Mouse (Mus musculus) forebrain, embryonic 15.5 days (tissue): ENCODE results near the gene Hand1. TPM values are rescaled to one million over a fixed set of nuclear protein-coding genes. Genes with fewer than 3 reads are reported as not detected.

ENCODE experiments used
- ATAC-seq: fragments of 200-750 bp; cut with Nextera tagmentation; replicated peaks from 2 replicates; pipeline ENCODE4 v1.8.0; 2017; ENCODE audit warnings: mild to moderate bottlenecking, moderate TSS enrichment, moderate library complexity
- H3K27ac ChIP-seq: fragments of 300-500 bp; sonication (generic); replicated peaks from 2 replicates; pipeline ENCODE4 v1.5.1; 2015; ENCODE audit warnings: mild to moderate bottlenecking, inconsistent platforms
- H3K27me3 ChIP-seq: fragments of 300-500 bp; sonication (generic); 2 replicates; pipeline ENCODE4 v1.6.1; 2015; ENCODE audit warnings: inconsistent platforms
- H3K36me3 ChIP-seq: fragments of 300-500 bp; sonication (generic); 2 replicates; pipeline ENCODE4 v1.6.1; 2015; ENCODE audit warnings: mild to moderate bottlenecking, inconsistent platforms
- H3K4me1 ChIP-seq: fragments of 300-500 bp; sonication (generic); 2 replicates; pipeline ENCODE4 v1.6.1; 2015; ENCODE audit warnings: inconsistent platforms
- H3K4me2 ChIP-seq: fragments of 300-500 bp; sonication (generic); replicated peaks from 2 replicates; pipeline ENCODE4 v1.6.1; 2015; ENCODE audit warnings: mild to moderate bottlenecking, inconsistent platforms
- H3K4me3 ChIP-seq: fragments of 300-500 bp; sonication (generic); 2 replicates; pipeline ENCODE4 v1.5.1; 2015; ENCODE audit warnings: mild to moderate bottlenecking, inconsistent platforms
- H3K9ac ChIP-seq: fragments of 300-500 bp; sonication (generic); replicated peaks from 2 replicates; pipeline ENCODE4 v1.6.1; 2015; ENCODE audit warnings: mild to moderate bottlenecking, inconsistent platforms
- H3K9me3 ChIP-seq: fragments of 300-500 bp; sonication (generic); 2 replicates; pipeline ENCODE4 v1.6.1; 2016; ENCODE audit warnings: inconsistent platforms
- WGBS: fragments of 180-500 bp; shearing (Covaris S2); methylation state at CpG from one replicate; pipeline ENCODE4 v1.1.7; 2015; ENCODE audit warnings: mixed read lengths; 5-methylcytosine and 5-hydroxymethylcytosine counted together
- polyA plus RNA-seq: library from polyadenylated mRNA; unstranded; fragments of >200 nt; fragmentation: Nextera tagmentation; extraction: Ambion mirVana; gene quantifications from 2 replicates; pipeline ENCODE4 v1.2.1, GENCODE M21; 2015

The Hand1 gene
- not detected in 2 replicates for polyA plus RNA-seq

DNA sequence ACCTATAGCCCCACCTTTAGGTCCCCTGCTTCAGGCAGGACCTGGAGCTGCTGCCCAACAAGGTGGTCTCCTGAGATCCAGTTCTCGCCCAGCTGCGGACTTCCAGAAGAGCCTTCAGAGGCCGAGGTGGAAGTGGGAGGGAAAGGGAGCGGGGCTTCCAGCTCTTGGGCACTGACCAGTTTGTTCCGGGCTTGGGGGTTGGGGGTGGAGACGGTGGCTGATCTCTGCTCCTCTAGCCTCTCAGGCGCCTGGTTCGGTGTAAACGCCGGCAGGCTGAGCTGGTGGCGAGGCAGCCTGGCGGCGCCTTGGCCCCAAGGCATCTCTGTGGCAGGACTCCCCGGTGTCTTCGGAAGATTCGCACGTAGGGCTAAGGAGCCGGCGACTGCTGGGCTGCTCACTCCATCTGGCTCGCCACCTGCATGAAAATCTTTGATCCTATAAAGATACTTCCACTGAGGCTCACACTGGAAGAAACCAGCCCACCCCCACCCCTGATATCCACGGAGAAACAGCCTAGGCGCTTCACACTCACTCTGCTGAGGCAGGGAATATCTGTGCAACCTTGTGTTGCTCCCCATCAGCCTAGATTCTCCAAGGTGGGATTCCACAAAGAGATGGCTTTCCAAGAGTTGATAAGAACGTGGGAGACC lies at the start of gene Hand1:
Gene Hand1 (minus strand): TSS at position 267 of the 650 bp plus-strand sequence.
- Histone ChIP-seq H3K36me3 (no peaks in the 10 kb centered on the region), H3K9ac (no peak within 1 kb of the TSS), H3K27ac (no peak within 1 kb of the TSS), H3K9me3 (no peaks in the 10 kb centered on the region), H3K4me2 (no peak within 1 kb of the TSS), H3K4me1 (peaks cover 16% of the 10 kb centered on the region), H3K27me3 (peaks cover 89% of the 10 kb centered on the region), H3K4me3 (no peak within 1 kb of the TSS)
- no peak for ATAC-seq
- WGBS = 3% methylated on average over 23 of the region's 23 CpGs

DNA sequence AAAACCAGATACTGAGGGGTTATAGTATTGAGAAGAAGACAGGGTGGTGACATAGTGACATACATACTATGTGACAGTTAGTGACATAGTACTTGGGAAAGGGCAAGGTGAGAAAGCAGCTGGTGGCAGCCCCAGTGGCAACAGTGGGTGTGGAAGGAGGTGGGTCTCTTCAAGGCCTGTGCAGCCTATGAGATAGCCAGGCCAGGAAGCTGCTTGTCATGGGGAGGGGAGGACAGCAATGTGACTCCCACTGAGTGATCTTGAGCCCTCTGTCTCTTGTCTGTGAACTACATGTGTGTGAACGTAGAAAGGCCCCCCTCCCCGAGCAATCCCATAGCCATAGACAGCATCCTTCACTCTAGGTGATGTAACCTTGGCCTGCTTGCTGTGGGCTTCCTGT lies 43.5 kb upstream of the Hand1 start:
- 80% methylated on average over 2 of the region's 2 CpGs for WGBS
- H3K36me3 ChIP-seq = no peaks in the 10 kb centered on the region
- H3K4me2 ChIP-seq = no peak overlapping the region
- no peaks in the 10 kb centered on the region for H3K27me3 ChIP-seq
- H3K9me3 ChIP-seq = no peaks in the 10 kb centered on the region
- no peak overlapping the region for H3K4me3 ChIP-seq
- no peak overlapping the region for H3K27ac ChIP-seq
- H3K9ac ChIP-seq = no peak overlapping the region
- no peak for ATAC-seq
- H3K4me1 ChIP-seq = no peaks in the 10 kb centered on the region

- H3K27ac ChIP-seq = no peak overlapping the region
- ATAC-seq = no peak
- H3K27me3 ChIP-seq = no peaks in the 10 kb centered on the region
- H3K4me1 ChIP-seq = no peaks in the 10 kb centered on the region
- H3K9me3 ChIP-seq = no peaks in the 10 kb centered on the region
- 81% methylated on average over 3 of the region's 3 CpGs for WGBS
- no peak overlapping the region for H3K4me2 ChIP-seq
- no peak overlapping the region for H3K9ac ChIP-seq
- no peaks in the 10 kb centered on the region for H3K36me3 ChIP-seq
- no peak overlapping the region for H3K4me3 ChIP-seq
Observed at GRCm38 (mm10) chr11:57873014-57873413, 40.4 kb upstream of the Hand1 start.

DNA sequence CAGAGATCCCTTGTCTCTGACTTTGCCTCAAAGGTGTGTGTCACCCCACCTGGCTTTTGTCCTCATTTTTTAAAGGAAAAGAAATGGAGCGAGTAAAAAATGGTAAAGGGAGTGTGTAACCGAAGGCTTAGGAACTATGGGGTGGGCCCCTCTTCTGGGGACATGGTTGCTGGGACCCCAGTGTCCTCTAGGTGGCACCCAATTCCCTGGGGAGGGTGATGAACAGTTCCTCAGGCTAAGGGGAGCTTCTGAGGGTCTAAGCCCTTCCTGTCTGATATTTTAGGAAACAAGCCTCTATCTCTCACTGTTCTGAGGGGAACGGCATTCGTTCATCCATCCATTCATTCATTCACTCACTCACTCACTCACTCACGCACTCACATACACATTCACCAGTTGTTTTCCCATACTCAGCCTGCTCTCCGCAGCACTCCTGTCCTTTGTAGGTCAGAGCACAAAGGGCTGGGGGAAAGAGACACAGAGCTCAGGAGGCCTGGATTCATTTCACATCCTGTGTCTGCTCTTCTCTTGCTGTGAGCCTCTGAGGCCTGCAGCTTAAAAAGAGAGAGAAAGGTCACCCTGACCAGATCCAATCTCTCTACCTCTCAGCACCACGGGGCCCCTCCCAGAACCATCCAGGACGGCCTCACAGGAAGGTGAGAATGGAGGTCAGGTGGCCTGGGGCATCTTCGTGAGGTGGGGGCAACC lies 36.3 kb upstream of the Hand1 start:
- Histone ChIP-seq H3K4me1 (no peaks in the 10 kb centered on the region), H3K9ac (no peak overlapping the region), H3K4me3 (no peak overlapping the region), H3K27ac (no peak overlapping the region), H3K9me3 (no peaks in the 10 kb centered on the region), H3K36me3 (no peaks in the 10 kb centered on the region), H3K4me2 (no peak overlapping the region), H3K27me3 (no peaks in the 10 kb centered on the region)
- no peak for ATAC-seq
- 63% methylated on average over 9 of the region's 9 CpGs for WGBS

DNA sequence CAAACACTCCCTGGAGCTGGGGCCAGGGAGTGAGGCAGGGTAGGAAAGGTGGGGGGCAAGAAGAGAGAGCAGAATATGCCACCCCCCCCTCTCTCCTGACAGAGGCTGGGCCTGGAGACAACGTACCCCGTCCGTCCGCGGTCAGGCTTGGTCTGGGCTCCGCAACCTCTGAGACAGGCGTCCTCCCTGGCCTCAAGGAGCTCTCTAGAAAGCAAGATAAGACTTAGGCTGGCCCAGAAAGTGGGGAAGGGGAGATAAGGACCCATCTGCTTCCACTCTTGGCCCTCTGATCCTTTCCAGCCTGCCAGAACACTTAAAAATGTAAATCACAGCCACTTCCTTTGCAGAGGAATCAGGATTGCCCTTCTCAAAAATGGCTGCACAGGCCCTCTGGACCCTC lies 33.8 kb upstream of the Hand1 start:
- Histone ChIP-seq H3K4me2 (no peak overlapping the region), H3K4me3 (no peak overlapping the region), H3K9me3 (no peaks in the 10 kb centered on the region), H3K4me1 (no peaks in the 10 kb centered on the region), H3K27me3 (no peaks in the 10 kb centered on the region), H3K9ac (no peak overlapping the region), H3K27ac (no peak overlapping the region), H3K36me3 (no peaks in the 10 kb centered on the region)
- WGBS = 46% methylated on average over 7 of the region's 7 CpGs
- no peak for ATAC-seq

DNA sequence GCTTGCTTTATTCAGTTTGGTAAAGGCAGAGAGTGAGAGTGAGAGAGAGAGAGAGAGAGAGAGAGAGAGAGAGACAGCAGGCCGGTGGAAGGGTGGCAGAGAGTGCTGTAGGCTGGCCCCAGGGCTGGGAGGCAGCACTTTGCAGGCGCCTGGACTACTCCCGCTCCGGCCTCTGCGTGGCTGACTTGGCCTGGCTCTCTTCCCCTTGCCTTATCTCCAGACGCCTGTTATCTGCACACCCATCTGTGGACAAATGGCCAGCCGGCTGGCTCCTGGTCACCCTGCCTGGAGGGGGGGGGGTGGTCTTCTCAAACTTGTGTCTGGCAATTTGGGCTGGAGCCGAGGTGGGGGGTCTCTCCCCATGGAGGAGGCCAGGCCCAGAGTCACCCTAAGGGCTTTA lies 32.0 kb upstream of the Hand1 start:
- no peaks in the 10 kb centered on the region for H3K4me1 ChIP-seq
- H3K9me3 ChIP-seq = no peaks in the 10 kb centered on the region
- no peak overlapping the region for H3K27ac ChIP-seq
- no peaks in the 10 kb centered on the region for H3K36me3 ChIP-seq
- ATAC-seq = no peak
- no peak overlapping the region for H3K4me3 ChIP-seq
- WGBS = 55% methylated on average over 7 of the region's 8 CpGs
- H3K27me3 ChIP-seq = no peaks in the 10 kb centered on the region
- H3K9ac ChIP-seq = no peak overlapping the region
- H3K4me2 ChIP-seq = no peak overlapping the region

DNA sequence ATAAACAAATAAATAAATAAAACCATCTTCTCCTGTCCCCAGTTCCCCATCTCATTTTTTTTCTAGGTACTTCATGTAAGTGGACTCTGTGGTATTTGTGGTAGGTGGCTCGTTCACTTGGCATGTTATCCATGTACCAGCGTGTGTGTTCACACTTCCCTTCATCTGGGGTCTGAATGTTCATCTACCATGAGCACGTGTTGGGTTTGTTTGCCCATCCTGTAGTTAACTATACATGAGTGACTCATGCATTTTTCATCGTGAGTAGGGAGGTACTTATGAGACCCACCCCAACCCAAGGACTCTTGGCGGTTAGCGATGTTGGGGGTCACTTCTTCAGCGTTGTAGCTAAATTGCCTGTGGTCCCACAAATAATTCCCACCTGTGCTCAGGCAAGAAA lies 29.5 kb upstream of the Hand1 start:
- H3K36me3 ChIP-seq = no peaks in the 10 kb centered on the region
- H3K9ac ChIP-seq = no peak overlapping the region
- H3K9me3 ChIP-seq = no peaks in the 10 kb centered on the region
- no peaks in the 10 kb centered on the region for H3K4me1 ChIP-seq
- no peak overlapping the region for H3K27ac ChIP-seq
- 94% methylated on average over 7 of the region's 7 CpGs for WGBS
- no peak overlapping the region for H3K4me2 ChIP-seq
- H3K27me3 ChIP-seq = no peaks in the 10 kb centered on the region
- no peak overlapping the region for H3K4me3 ChIP-seq
- no peak for ATAC-seq

- no peaks in the 10 kb centered on the region for H3K9me3 ChIP-seq
- no peaks in the 10 kb centered on the region for H3K36me3 ChIP-seq
- ATAC-seq = no peak
- H3K27ac ChIP-seq = no peak overlapping the region
- H3K4me2 ChIP-seq = no peak overlapping the region
- H3K4me1 ChIP-seq = no peaks in the 10 kb centered on the region
- 47% methylated on average over 4 of the region's 4 CpGs for WGBS
- H3K27me3 ChIP-seq = no peaks in the 10 kb centered on the region
- no peak overlapping the region for H3K9ac ChIP-seq
- no peak overlapping the region for H3K4me3 ChIP-seq
Observed at GRCm38 (mm10) chr11:57857709-57858108, 25.1 kb upstream of the Hand1 start.

DNA sequence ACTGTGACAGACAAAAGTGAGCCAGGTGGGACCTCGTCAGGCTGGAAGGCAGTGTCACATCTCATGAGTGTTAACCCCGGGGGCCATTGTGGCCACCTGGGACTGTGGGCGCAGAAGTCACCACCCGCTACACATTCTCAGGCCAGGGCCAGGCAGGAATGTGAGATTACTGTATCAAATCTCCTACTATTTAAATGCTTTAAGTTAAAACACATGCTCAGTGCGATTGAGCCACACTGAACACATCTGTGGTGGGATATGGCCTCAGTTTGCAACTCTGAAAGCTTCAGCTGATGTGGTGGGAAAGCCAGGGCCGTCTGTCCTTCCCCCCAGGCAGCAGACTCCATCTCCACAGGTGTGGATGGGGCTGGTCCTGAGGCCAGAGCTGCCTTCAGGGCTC lies 21.0 kb upstream of the Hand1 start:
- Histone ChIP-seq H3K4me2 (no peak overlapping the region), H3K4me3 (no peak overlapping the region), H3K9me3 (no peaks in the 10 kb centered on the region), H3K36me3 (no peaks in the 10 kb centered on the region), H3K4me1 (no peaks in the 10 kb centered on the region), H3K27me3 (no peaks in the 10 kb centered on the region), H3K9ac (no peak overlapping the region), H3K27ac (no peak overlapping the region)
- 73% methylated on average over 6 of the region's 6 CpGs for WGBS
- no peak for ATAC-seq

DNA sequence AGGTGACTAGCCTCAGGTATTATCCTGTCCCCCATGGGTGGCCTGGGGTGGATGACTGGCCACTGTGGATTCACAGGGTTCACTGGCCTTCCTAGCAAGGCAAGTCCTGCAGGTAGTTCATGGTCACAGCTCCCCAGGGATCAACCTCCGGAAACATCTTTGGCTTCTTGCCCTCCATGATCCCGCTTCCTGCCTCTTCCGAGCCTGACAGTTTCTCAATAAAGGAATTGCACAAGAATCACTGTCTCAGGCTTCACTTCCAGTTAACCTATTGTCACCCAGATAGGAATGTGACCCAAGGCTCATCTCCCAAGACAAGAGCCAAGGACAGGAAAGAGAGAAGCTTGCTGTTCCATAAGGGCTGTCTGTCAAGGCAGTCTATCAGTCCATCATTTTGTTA lies 18.3 kb upstream of the Hand1 start:
- ATAC-seq = no peak
- 58% methylated on average over 3 of the region's 3 CpGs for WGBS
- H3K36me3 ChIP-seq = no peaks in the 10 kb centered on the region

GRCm38 (mm10) chr11:57850298-57850697 lies 17.7 kb upstream of the Hand1 start:
- H3K9me3 ChIP-seq = no peaks in the 10 kb centered on the region
- no peak overlapping the region for H3K27ac ChIP-seq
- 69% methylated on average over 7 of the region's 7 CpGs for WGBS
- no peaks in the 10 kb centered on the region for H3K27me3 ChIP-seq
- no peak for ATAC-seq
- H3K9ac ChIP-seq = no peak overlapping the region
- H3K36me3 ChIP-seq = no peaks in the 10 kb centered on the region
- no peaks in the 10 kb centered on the region for H3K4me1 ChIP-seq
- no peak overlapping the region for H3K4me3 ChIP-seq
- H3K4me2 ChIP-seq = no peak overlapping the region

More for the DNA sequence above, 18.3 kb upstream of the Hand1 start:
- Histone ChIP-seq H3K4me2 (no peak overlapping the region), H3K9me3 (no peaks in the 10 kb centered on the region), H3K9ac (no peak overlapping the region), H3K4me3 (no peak overlapping the region), H3K27ac (no peak overlapping the region), H3K27me3 (no peaks in the 10 kb centered on the region), H3K4me1 (no peaks in the 10 kb centered on the region)

DNA sequence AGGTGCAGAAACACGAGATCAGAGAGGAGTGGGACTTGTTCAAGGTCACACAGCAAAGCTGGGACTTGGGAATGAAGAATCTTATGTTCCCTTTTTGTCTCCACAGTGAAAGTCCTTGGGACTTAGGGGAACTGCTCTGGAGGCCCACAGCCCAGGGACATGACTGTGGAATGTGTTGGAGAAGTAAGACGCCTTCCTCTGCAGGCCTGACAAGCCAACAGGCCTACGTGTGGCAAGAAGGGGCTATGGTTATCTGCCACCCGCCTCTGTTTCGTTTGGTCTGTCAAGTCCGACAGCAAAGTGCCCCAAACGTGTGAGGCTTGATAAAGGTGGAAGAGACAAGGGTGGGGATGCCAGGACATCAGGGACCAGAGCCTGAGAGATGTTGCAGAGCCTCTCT lies 14.8 kb upstream of the Hand1 start:
- no peak for ATAC-seq
- H3K4me3 ChIP-seq = no peak overlapping the region
- WGBS = 74% methylated on average over 7 of the region's 7 CpGs
- no peaks in the 10 kb centered on the region for H3K36me3 ChIP-seq
- H3K4me1 ChIP-seq = no peaks in the 10 kb centered on the region
- H3K27me3 ChIP-seq = peaks cover under 1% of the 10 kb centered on the region; the same call in 1 of the 2 replicates
- H3K4me2 ChIP-seq = no peak overlapping the region
- H3K9me3 ChIP-seq = no peaks in the 10 kb centered on the region
- H3K9ac ChIP-seq = no peak overlapping the region
- H3K27ac ChIP-seq = no peak overlapping the region
